Mouse (Mus musculus): ENCODE data around the gene Edc4. TPM values are rescaled to one million over a fixed set of nuclear protein-coding genes. Genes with fewer than 3 reads are reported as not detected.

Edc4 gene
- polyA plus RNA-seq, 1 experiment from 2014 or later = 39.0 TPM

DNA sequence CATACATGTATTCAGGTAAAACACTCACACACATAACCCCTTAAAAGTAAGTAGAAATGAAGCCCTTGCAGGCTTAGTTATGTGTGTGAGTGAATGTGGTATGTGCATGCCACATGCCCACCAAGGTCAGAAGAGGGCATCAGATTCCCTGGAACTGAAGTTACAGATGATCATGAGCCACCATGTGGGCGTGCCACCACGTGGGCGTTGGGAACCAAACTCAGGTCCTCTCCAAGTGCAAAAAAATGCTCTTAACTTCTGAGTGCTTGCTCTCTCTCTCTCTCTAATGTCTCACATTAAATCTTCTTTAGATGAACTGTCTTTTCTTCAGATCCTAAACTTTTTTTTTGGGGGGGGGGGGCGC is 57.6 kb downstream of the Edc4 start, which contains the start of gene Psmb10:
Psmb10 (minus strand) TSS at position 139 of the 364 bp plus-strand sequence.
- no peak for DNase-seq (ENCODE audit: low spot score)

DNA sequence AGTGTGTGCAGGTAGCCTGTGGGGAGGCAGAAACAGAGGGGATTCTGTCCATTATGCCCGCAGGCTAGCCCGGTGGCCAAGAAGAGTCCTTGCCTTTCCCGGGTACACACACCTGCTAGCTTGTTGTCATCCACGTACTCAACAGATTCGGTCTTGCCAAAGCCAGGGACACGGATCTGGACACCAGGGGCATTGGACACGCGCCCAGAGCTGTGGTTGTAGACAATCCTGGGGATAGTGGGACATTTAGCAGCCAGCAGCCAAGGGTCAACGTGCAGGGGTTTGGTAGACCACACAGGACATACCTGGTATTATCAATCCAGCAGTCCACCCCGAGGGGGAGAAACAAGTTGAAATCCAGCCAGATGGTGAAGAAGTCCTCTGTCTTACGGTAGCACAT is 61.3 kb downstream of the Edc4 start:
- DNase-seq (ENCODE audit: low spot score) = no peak

DNA sequence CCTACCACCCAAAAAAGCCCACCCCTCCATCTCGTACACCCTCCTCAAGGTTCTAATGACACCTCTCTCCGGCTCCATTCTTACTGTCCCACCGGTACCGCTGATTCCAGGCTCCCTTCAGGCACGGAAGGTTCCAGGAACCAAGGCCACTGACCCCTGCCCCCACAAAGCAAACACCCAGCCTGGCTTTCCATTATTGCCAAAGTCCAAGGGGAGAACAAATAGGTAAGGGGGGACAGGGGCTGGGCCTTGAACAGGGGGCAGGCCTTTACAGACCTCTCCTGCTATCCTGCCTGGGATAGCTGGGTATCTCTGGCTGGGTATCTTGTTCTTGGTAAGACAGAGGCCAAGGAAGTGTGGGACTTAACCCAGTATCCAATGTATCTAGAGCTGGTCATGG is 61.9 kb downstream of the Edc4 start:
- no peak for DNase-seq (ENCODE audit: low spot score)

DNA sequence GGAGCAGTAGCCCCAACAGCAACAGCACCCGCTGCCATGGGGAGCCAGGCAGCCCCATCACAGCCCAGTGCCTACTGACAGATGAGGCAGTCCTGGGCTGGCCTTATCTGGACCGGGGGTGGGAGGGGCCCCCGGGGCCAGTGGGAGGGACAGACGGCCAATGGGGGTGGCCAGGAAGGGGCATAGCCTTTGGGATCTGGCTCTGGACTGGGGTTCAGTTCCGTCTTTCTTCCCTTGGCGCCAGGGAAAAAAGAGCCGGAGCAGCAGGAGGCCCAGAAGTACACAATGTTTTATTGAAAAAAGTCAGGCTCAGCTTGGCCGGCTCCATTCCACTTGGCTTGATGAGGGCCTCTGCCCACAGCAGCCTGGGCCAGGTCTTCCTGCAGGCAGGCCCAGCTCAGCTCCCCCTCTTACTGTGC is 62.6 kb downstream of the Edc4 start, which contains the start of gene Lcat:
Lcat (minus strand) TSS at position 62 of the 419 bp plus-strand sequence.
- no peak for DNase-seq (ENCODE audit: low spot score)

Other genes with a start within 250 kb of the Edc4 start
- gene Ctcf, start 244.3 kb upstream of the Edc4 start, polyA plus RNA-seq (2015; fragmentation: Nextera tagmentation; extraction: Ambion mirVana) = 213 and 255 TPM in 2 replicates
- gene Agrp, start 243.5 kb upstream of the Edc4 start, polyA plus RNA-seq (2015; fragmentation: Nextera tagmentation; extraction: Ambion mirVana) = 1.2 TPM in 2 replicates
- 53.7 and 63.6 TPM in 2 replicates for gene Carmil2, start 194.6 kb upstream of the Edc4 start, polyA plus RNA-seq (2015; fragmentation: Nextera tagmentation; extraction: Ambion mirVana)
- 66.7 and 72.9 TPM in 2 replicates for gene Acd, start 179.8 kb upstream of the Edc4 start, polyA plus RNA-seq (2015; fragmentation: Nextera tagmentation; extraction: Ambion mirVana)
- 20.5 and 22.4 TPM in 2 replicates for gene Pard6a, start 179.7 kb upstream of the Edc4 start, polyA plus RNA-seq (2015; fragmentation: Nextera tagmentation; extraction: Ambion mirVana)
- 0.12 TPM in 1 of 2 replicates, not detected in the other for gene 4933405L10Rik, start 173.2 kb upstream of the Edc4 start, polyA plus RNA-seq (2015; fragmentation: Nextera tagmentation; extraction: Ambion mirVana)
- 28.7 and 29.4 TPM in 2 replicates for gene Enkd1, start 172.7 kb upstream of the Edc4 start, polyA plus RNA-seq (2015; fragmentation: Nextera tagmentation; extraction: Ambion mirVana)
- gene Gfod2, start 122.2 kb upstream of the Edc4 start, polyA plus RNA-seq (2015; fragmentation: Nextera tagmentation; extraction: Ambion mirVana) = 9.0 and 11.3 TPM in 2 replicates
- gene Ranbp10, start 53.5 kb upstream of the Edc4 start, polyA plus RNA-seq (2015; fragmentation: Nextera tagmentation; extraction: Ambion mirVana) = 8.4 and 9.9 TPM in 2 replicates
- 0.10 and 0.18 TPM in 2 replicates for gene Tsnaxip1, start 53.1 kb upstream of the Edc4 start, polyA plus RNA-seq (2015; fragmentation: Nextera tagmentation; extraction: Ambion mirVana)
- 25.1 and 28.2 TPM in 2 replicates for gene Cenpt, start 27.6 kb upstream of the Edc4 start, polyA plus RNA-seq (2015; fragmentation: Nextera tagmentation; extraction: Ambion mirVana)
- 55.4 and 56.2 TPM in 2 replicates for gene Thap11, start 25.7 kb upstream of the Edc4 start, polyA plus RNA-seq (2015; fragmentation: Nextera tagmentation; extraction: Ambion mirVana)
- gene Nutf2, start 20.3 kb upstream of the Edc4 start, polyA plus RNA-seq (2015; fragmentation: Nextera tagmentation; extraction: Ambion mirVana) = 169 and 192 TPM in 2 replicates
- 0.56 and 0.68 TPM in 2 replicates for gene Nrn1l, start 12.7 kb downstream of the Edc4 start, polyA plus RNA-seq (2015; fragmentation: Nextera tagmentation; extraction: Ambion mirVana)
- gene Pskh1, start 19.6 kb downstream of the Edc4 start, polyA plus RNA-seq (2015; fragmentation: Nextera tagmentation; extraction: Ambion mirVana) = 18.4 and 21.6 TPM in 2 replicates
- gene Ctrl, start 53.0 kb downstream of the Edc4 start, polyA plus RNA-seq (2015; fragmentation: Nextera tagmentation; extraction: Ambion mirVana) = 0.99 TPM in 2 replicates
- gene Psmb10, start 57.6 kb downstream of the Edc4 start, polyA plus RNA-seq (2015; fragmentation: Nextera tagmentation; extraction: Ambion mirVana) = 385 and 398 TPM in 2 replicates
- gene Lcat, start 62.5 kb downstream of the Edc4 start, polyA plus RNA-seq (2015; fragmentation: Nextera tagmentation; extraction: Ambion mirVana) = 0.40 and 0.62 TPM in 2 replicates
- gene Slc12a4, start 85.2 kb downstream of the Edc4 start, polyA plus RNA-seq (2015; fragmentation: Nextera tagmentation; extraction: Ambion mirVana) = 17.5 and 18.6 TPM in 2 replicates
- not detected in 2 replicates for gene Dpep3, start 98.5 kb downstream of the Edc4 start, polyA plus RNA-seq (2015; fragmentation: Nextera tagmentation; extraction: Ambion mirVana)
- 25.6 TPM in 2 replicates for gene Dus2, start 110.5 kb downstream of the Edc4 start, polyA plus RNA-seq (2015; fragmentation: Nextera tagmentation; extraction: Ambion mirVana)
- 0.20 TPM in 1 of 2 replicates, not detected in the other for gene Dpep2nb, start 125.1 kb downstream of the Edc4 start, polyA plus RNA-seq (2015; fragmentation: Nextera tagmentation; extraction: Ambion mirVana)
- 21.3 and 21.7 TPM in 2 replicates for gene Ddx28, start 131.0 kb downstream of the Edc4 start, polyA plus RNA-seq (2015; fragmentation: Nextera tagmentation; extraction: Ambion mirVana)
- 19.7 and 26.6 TPM in 2 replicates for gene Nfatc3, start 178.0 kb downstream of the Edc4 start, polyA plus RNA-seq (2015; fragmentation: Nextera tagmentation; extraction: Ambion mirVana)

Measured in thymus, postnatal 0 days (tissue).